Mouse (Mus musculus) cerebral cortex, adult 2 months (tissue): ENCODE results near the gene Ranbp1.

Experiments used
- WGBS: fragments of 180-500 bp; shearing (Covaris S2); methylation state at CpG from one replicate; pipeline ENCODE4 v1.1.7; 2018; 5-methylcytosine and 5-hydroxymethylcytosine counted together

The Ranbp1 gene

DNA sequence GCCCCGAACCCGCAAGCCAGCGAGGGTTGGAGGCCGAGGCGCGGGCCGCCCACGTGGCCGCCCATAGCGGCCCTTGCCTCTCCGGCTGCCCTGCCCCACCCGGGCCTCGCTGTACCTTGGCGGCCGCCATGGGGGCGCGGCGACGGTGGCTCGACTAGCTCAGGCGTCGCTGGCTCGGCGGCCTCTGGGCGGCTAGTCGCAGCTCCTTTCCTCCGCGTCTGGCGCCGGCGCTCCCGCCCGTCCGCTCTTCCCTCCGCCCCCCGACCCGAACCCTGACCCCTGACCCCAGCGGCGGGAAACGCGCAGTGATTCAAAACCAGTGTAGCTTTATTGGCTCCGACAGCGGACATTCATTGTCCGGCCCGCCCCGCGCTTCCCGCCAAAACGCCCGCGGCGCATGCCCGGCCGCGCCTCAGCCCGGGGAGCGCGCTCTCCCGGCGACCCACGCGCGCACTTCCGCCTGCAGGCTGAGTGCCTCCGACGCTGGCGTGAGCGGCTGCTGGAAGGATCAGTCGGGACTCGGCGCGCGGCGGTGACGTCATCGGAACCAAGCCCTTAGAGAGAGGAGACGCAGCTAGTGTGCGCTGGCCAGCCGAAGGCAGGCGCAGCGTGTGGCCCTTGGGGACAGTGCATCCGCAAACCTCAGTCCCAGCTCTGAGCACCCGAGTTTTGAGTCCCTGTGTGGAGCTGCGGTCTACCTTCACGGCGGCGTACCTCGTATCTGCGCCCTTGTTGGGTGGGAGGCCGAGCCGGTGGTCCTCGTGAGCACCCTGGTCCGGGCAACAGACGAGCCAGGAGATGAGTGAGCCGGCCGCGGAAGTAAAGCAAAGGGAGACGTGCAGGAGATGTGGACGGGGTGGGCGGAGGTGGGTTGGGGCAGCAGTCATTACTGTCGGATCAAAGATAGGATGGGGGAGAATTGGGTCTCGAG lies at the start of gene Ranbp1, which contains the start of gene Trmt2a:
Ranbp1 (minus strand) TSS at position 300 of the 931 bp plus-strand sequence.
Trmt2a (plus strand) TSS at position 247 of the 931 bp plus-strand sequence.
- WGBS, result under 1% methylated on average over 102 of the region's 102 CpGs

DNA sequence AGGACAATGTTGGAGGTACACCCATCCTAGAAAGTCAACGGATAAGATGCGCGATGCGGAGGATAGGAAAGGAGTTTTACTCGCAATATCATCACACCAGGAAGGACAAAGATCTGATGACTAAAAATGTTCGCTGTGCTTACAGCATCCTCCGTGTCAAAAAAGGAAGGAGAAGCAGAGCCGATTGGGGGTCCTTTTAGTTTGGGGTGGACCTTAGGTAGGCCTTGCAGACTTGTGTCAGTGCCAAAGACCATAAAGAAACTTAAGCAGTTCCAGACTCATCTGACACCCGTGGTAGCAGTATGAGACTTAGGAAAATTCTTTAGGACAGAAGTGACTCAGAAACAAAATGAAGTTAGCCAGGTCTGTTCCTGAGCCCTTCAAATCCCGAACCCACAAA lies 41.1 kb upstream of the Ranbp1 start:
- 2% methylated on average over 10 of the region's 10 CpGs for WGBS

DNA sequence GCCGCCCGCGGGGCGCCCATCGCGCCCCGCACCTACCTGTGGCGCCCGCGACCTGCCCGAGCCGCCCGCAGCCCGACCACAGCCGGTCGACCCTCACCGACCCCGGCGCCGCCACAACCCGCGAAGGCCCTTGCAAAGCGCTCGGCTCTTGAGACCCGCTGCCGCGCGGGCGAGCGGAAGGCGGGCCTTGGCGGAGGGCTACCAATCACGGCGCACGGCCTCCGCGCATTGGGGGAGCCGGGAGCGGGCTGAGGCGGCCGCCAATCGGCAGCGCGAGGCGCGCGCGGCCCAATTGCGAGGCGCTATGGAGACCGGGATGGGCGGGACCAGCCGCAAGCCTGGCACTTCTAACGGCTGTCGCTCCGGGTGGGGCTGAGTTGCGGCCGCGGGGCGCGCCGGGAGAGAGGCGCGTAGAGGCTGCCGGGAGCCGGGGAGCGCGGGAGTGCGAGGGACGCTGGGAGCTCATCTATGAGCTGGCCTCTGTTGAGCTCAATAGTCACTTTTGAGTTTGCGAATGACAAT lies 40.6 kb upstream of the Ranbp1 start, which contains the start of gene Dgcr8:
Dgcr8 (minus strand) TSS at position 180 of the 522 bp plus-strand sequence.
- WGBS, result 1% methylated on average over 71 of the region's 71 CpGs

DNA sequence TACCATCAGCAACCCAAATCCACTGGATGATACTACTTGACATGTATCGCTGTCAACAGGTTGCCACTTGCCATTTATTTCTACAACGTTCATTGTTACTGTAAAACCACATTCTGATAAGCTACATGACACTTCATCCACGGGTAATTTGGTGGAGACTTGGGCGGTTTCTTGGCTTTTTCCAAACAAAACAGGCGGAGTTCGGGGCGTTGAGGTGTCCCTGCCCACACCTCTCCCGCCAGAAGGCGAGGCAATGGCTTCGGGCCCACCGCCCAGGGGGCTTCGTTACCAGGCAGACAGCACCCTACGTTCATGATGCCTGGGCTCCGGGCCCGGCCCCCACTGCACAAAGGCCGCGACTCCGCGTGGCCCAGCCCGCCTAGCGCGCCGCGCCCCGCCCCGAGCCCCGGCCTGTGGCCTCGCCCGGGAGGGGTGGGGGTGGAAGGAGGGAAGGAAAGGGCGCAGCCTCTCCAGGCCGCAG lies 40.1 kb upstream of the Ranbp1 start:
- WGBS, result under 1% methylated on average over 31 of the region's 31 CpGs

DNA sequence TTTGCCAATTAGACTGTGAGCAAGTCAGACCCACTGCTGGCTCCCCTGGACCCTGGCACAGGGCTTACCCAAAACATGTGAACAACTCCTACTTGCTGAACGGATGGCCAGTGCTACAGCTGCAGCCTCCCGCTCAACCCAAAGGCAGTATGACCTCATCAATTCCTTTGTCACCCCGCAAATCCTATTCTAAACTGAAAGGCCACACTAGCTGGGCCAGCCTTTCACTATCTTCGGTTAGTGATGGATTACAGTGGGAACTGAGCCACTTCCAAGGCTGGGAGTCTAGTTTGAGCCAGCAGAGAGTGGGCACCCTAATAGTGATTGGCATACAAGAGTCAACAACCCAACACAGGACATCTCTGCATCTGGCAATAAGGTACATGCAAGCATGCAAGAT lies 39.6 kb upstream of the Ranbp1 start:
- WGBS, result 1% methylated on average over 4 of the region's 4 CpGs

DNA sequence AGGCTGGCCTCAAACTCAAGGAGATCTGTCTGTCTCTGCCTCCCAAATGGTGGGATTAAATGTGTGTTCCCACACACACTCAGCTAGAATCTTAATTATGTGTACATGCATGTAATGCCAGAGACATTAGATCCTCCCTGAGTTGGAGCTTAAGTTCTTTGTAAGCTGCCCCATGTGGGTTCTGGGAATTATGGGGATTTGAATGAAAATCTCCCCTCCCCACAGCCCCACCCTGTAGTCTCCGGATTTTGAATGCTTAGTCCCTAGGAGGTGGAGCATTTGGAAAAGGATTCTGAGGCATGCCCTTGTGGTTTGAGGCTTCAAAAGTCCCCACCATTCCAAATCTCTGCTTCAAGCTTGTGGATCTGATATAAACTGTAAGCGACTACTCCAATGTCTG lies 26.6 kb upstream of the Ranbp1 start:
- WGBS, result 65% methylated on average over 2 of the region's 2 CpGs

DNA sequence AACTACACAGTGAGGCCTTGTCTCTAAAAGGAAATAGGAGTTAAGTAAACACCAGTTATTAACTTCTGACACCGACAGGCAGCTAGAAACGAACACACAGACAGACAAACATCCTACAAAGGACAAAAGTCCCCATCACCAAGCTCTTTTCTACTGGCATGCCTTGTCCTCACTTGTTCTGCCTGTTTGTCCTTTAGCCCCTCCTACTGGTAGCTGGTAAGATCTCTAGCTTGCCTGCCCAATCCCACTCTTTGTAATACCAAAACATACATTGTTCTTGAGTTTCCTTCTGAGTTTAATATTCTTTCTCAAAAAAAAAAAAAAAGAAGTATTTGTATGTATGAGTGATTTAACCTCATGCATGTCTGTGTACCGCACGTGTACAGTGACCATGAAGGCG lies 19.6 kb upstream of the Ranbp1 start:
- 78% methylated on average over 5 of the region's 5 CpGs for WGBS

DNA sequence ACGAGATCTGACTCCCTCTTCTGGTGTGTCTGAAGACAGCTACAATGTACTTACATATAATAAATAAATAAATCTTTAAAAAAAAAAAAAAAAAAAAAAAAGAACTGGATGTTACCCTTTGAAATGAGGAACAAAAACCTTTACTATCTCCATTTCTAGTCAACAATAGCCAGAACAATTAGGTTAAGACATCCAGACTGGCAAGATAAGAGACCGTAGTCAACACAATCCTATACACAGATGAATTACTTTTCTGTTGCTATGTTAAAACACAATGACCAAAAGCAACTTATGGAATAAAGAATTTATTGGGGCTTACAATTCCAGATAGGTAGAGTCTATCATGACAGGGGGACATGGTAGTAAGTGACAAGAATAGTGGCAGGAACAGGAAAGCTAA lies 16.5 kb upstream of the Ranbp1 start:
- WGBS, result 85% methylated on average over 2 of the region's 2 CpGs

DNA sequence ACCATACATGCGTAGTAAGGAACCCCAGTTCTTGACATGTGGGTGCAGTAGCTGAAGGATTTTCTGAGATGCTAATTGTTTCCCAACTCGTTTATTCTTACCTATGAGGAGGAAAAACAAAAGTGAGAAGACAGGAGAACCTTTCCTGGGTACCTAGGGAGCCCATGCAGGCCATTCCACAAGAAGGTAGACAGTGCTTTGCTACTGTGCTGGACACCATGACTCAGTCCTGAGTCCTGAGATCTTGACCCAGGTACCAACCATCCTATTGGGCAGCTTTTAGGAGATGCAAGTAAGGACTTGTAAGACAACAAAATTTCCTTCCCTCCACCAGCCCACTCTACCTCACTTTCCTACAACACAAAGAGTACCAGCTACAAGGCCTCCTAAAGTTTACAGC lies 9.7 kb upstream of the Ranbp1 start, which contains the start of gene Gm49776:
Gm49776 (minus strand) TSS at position 101 of the 400 bp plus-strand sequence.
- 89% methylated on average over 2 of the region's 2 CpGs for WGBS

DNA sequence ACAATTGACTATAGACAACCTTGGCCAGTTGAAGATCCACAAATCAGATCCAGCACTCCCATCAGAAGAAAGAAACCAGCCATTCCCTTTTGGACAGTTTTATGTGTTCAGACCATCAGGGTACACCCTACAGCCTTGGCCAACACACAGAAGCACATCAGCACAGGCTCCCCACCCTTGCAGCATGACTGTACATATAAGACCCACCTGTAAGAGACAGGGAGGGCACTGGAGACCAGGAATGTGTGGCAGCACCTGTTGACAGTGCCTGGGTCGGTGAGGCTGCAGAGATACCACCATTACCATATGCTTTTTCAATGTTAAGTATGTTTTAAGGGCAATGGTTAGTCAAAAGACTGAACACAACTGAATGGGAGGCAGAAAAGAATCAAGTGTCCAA lies 5.3 kb upstream of the Ranbp1 start:
- WGBS, result 75% methylated on average over 1 of the region's 1 CpGs

DNA sequence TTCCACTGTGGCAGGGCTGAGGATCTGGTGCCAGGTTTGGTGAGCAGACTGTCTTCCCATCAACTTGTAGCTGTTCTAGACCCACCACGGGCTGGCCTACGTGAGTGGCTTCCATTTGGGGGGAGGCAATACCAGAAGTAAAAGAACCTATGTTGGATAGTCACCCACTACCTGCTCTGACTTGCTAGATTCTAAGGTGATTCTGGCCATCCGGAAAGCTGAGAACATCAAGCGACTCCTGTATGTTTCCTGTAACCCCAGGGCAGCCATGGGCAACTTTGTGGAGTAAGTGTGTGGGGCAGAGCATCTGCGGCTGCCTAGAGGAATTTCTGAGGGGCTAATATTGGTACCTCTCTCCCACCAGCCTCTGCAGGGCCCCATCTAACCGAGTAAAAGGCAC lies 4.2 kb upstream of the Ranbp1 start:
- WGBS, result 73% methylated on average over 6 of the region's 6 CpGs

DNA sequence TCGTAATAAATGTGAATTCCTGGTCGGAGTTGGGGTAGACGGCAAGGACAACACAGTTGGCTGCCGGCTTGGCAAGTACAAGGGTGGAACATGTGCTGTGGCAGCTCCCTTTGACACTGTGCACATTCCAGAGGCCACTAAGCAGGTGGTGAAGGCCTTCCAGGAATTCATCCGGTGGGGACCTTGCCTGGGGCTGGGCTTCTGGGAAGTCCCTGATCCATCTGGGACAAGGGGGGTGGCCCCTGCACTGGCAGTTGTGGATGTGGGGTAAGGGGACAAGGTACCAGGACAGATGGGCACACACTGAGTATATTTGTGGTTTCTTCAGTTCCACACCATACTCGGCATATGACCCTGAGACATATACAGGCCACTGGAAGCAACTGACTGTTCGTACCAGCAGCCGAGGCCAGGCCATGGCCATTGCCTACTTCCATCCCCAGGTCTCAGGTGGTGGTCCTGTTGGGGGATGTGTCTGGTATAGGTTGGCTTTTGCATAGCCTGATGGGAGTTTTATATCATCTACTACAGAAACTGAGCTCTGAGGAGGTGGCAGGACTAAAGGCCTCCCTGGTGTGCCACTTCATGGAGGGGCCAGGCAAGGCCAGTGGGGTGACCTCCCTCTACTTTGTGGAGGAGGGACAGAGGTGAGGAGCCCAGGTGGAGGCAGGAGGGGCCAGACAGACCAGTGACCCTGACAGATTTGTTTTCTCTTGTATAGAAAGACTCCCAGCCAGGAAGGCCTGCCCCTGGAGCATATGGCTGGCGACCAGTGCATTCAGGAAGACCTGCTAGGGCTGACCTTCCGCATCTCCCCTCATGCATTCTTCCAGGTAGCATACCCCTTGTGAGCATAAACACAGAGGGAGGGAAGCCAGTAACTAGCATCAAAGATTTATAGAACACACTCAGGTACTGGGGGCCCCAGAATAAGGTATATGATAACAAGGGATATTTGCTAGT lies 2.6 kb upstream of the Ranbp1 start:
- WGBS, result 55% methylated on average over 10 of the region's 10 CpGs

DNA sequence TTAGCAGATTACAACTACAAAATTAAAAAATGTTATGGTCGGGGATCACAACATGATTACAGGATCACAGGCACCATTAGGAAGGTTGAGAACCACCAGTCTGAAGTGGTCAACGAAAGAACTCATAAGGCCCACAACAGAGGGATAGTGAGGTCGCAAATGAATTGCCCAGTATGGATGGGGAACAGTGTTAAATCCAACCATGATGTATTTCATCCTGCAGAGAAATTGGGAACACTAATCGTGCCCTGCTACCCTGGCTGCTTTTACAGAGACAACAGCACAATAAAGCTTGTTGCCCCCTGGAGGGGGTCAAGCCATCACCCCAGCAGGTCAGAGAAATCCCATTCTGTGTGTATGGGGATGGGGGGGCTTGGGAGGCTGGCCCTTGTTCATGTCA lies 1.7 kb upstream of the Ranbp1 start:
- 46% methylated on average over 4 of the region's 4 CpGs for WGBS

DNA sequence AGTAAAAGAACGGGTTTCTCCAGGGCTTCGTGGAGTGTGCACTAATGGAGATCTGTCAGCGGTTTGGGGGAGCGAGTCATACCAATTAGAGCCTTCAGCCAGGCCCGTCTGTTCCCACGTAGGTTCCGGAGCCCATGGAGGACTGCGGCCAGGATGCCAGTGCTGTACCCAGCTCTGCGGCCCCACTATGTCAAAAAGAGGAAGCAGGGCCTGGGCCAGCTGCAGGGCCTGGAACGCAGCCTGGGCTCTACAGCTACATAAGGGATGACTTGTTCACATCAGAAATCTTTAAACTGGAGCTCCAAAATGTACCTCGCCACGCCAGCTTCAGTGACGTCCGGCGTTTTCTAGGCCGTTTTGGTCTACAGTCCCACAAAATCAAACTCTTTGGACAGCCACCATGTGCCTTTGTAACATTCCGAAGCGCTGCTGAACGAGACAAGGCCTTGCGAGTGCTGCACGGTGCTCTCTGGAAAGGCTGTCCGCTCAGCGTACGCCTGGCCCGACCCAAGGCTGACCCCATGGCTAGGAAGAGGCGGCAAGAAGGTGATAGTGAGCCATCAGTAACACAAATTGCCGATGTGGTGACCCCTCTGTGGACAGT lies 934 bp upstream of the Ranbp1 start:
- WGBS, result 3% methylated on average over 27 of the region's 27 CpGs

DNA sequence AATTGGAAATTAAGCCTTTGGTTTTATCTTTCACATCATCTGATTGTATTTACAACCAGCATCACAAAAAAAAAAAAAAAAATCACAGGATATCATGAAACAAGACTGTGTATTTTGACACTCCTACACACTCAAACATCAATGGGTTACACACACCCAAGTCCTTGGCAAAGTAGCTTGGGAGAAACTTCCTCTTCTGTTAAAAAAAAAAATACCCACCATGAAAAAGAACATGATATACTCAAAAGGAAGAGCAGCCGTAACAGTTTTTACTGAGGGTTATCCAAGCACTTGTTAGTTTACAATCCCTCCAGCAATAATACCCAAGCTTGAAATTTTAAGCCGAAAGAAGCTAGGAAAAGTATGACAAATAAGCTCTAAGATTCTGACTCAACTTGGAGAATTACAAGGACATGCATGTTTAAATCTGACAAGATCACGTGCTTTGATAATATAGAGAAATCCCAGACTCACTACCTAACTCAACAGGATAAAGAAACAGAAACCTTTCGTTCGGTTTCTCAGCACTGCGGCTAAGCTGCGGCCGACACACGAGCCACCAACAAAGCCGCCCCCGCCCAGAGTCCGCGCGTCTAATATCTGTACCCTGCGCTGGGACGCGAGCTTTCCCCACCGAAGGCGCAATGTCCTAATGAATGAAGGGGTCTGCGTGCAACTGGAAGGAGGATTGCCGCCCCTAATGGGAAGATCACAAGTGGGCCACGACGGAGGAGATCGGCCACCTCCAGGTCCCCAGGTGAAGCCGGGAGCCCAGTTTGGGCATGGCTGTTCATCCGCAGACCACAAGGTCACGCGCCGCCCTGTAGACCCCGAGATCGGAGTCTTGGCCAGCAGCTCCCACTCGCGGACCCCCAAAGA lies 772 bp downstream of the Ranbp1 start:
- WGBS, result under 1% methylated on average over 33 of the region's 33 CpGs

DNA sequence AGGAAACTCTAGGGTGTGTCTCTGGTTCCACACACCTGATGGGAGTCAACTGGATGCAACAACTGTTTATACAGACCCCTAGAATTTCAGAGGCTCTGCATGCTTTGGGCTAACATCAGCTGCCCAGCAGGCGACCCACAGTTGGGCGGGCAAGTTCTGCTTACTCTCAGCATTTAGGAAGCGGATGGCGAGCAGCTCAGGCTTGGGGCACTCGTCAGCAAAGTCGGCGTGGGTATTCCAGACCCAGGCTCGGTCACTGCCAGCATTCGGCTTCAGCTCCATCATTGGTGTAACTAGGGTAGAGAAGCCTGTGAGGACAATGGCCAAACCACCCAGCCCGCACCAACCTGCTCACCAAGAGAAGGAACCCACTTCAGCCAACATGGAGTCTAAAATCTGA lies 7.0 kb downstream of the Ranbp1 start:
- WGBS, result 92% methylated on average over 10 of the region's 10 CpGs

DNA sequence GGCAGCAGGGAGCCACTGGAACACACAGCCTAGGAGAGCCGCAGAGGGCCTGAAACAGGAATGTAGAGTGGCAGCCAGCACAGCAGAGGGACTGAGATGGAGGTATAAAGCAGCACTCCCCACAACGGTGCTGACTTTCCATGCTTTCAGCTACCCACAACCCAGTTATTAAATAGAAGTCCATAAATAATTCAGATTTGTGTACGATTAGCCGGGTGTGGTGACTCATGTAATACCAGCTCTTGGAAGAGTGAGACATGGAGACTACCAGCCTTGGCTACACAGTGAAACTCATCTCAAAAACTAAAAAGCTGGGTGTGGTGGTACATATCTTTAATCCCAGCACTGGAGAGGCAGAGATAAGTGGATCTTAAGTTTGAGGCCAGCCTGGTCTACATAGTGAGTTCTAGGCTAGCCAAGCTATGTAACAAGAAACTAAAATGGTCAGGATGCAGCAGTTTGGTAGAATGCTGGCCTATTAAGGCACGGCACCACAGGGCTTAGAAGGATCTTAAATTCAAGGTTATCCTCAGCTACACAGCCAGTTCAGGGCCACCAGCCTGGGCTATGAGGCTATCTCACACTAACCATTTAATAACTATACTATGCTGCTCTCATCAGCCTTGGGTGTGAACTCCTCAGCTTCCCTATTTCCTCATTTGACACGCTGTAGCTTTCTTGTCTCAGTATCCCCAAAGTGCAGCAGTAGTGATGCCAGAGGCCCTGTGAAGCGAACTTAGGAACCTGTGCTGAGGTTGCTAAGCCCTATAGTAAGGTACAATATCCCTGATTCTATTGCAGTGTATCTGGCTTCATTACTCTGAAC lies 11.6 kb downstream of the Ranbp1 start:
- WGBS, result 72% methylated on average over 7 of the region's 7 CpGs

DNA sequence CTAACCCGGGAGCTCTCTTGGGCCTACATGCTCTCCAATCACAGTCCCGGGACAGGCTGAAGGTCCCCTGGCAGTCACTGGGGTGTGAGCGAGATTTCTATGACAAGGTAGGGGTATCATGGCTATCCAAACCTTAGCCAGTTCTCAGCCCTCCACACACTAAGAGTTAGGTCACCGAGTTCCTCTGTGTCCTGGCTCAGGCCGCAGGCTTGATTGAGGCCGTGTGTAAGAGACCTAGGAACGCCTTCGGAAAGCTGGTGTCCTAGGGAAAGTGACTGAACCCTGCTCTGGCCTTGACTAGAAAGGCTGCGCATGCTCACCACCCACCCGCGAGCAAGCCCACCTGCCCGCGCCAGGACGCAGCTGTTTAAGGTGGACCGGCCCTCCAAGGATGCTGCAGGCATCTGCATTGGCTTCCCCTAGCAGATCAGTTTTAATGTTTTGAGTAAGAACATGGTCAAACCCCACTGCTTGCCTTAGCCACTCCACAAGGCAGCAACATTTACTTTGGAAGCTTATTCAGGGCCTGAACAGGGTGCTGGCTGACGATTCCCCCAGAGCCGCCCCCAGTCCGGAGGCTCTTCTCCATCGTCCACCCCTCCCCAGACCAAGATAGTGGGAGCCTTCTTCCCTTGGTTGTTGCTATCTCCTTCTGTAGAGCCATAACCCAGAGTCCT lies 13.0 kb downstream of the Ranbp1 start:
- WGBS, result 1% methylated on average over 19 of the region's 19 CpGs
